Mouse (Mus musculus): Measurements from ENCODE around the gene Slamf1. TPM values are rescaled to one million over a fixed set of nuclear protein-coding genes. Genes with fewer than 3 reads are reported as not detected.
"Not testable (repeated sequence)": the region's sequence is repeated elsewhere in the genome, so short reads cannot be mapped to it uniquely, and the experiment has no call there.

Gene Slamf1
- total RNA-seq, 2 experiments from 2014 or later: 0.29 to 0.77 TPM

DNA sequence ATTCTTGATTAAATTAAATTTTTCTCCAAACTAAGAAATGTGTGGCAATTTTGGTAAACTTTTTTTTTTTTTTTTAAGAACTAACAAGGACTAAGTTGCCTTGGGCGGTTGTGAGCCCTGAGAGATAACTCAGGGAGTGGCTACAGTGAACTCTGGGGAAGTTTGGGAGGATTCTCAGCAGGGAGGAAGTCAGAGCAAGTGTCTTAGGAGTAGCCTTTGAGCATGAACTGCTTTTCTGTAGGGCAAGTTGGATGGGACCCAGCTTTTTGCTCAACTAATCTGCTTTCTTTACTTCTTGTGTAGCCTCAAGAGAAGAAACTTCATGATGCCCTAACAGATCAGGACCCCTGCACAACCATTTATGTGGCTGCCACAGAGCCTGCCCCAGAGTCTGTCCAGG lies 30.9 kb downstream of the Slamf1 start:
- ATAC-seq (replicated peaks; ENCODE audit: poor library complexity): peak; percentile 37; the same call in 1 of the 2 replicates

DNA sequence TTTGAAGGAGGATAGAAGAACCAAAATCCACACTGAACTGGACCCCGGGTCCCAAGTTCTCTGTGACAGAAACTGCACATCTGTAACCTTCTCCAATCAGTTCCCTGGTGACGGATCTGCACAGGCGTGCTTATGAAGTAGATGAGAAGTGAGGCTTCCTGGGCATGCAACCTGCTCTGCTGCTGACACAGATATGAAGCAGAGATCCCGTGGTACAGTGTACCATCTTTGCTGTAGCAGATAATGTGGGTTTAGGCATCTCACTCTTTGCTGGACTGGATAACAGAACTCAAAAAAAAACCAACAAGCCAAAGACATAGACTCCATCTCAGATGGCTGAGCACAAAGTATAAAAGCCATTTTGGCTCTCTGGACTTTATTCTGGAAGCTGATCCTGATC lies 32.7 kb downstream of the Slamf1 start:
- ATAC-seq (replicated peaks; ENCODE audit: poor library complexity): peak; percentile 77

- ATAC-seq (replicated peaks; ENCODE audit: poor library complexity): not testable (repeated sequence)
These were observed 44.1 kb downstream of the Slamf1 start for GRCm38 (mm10) chr1:171811048-171811447.

GRCm38 (mm10) chr1:171815545-171816439 lies 48.9 kb downstream of the Slamf1 start:
- ATAC-seq (replicated peaks; ENCODE audit: poor library complexity): peak; percentile 99

GRCm38 (mm10) chr1:171816991-171817390 lies 50.1 kb downstream of the Slamf1 start:
- peak; percentile 62 for ATAC-seq (replicated peaks; ENCODE audit: poor library complexity)

DNA sequence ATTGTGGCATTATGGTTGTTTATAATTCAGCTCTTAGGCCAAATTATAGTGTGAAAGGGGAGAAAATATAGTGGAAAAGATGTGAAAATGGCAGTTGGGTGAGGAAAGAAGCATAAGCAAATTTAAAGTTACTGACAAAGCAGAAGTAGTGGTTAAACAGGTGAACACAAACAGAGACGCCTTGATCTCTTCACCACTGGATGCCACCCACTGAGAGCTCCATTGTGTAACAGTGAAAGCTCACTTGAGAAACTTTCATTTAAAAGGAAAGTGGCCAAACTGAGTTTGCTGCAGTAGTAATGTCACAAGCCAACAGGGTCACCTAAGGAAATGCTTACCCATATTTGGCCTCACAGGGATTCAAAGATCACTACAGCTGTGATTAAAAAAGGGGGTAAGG lies 54.4 kb downstream of the Slamf1 start:
- peak; percentile 70 for ATAC-seq (replicated peaks; ENCODE audit: poor library complexity)

- no peak for ATAC-seq (replicated peaks; ENCODE audit: poor library complexity)
These were observed 58.5 kb downstream of the Slamf1 start for GRCm38 (mm10) chr1:171825462-171825861.

GRCm38 (mm10) chr1:171826164-171826563 lies 59.2 kb downstream of the Slamf1 start:
- ATAC-seq (replicated peaks; ENCODE audit: poor library complexity): peak; percentile 69

GRCm38 (mm10) chr1:171827674-171828073 lies 60.7 kb downstream of the Slamf1 start:
- peak; percentile 95 for ATAC-seq (replicated peaks; ENCODE audit: poor library complexity)

DNA sequence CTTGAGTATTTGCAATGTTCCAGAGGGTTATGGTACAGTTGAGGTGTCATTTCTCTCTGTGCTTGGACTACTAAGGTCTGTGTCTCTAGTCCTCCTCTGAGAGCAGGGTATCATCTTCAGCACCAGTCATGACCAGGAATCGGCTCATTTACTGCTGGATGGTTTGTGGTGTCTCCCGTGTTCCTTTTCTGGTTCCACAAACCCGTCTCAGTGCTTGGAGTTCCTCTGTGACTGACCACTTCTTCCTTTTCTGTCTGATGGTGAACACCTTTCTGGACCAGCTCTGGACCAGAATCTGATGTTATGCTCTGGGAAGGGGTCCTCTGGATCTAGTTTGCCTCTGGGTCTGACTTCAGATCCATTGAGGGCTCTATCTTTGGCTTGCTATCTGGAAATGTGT lies 72.6 kb downstream of the Slamf1 start, which contains the start of gene Cd84:
Cd84 (plus strand) TSS at position 210 of the 400 bp plus-strand sequence.
- ATAC-seq (replicated peaks; ENCODE audit: poor library complexity): peak; percentile 45

DNA sequence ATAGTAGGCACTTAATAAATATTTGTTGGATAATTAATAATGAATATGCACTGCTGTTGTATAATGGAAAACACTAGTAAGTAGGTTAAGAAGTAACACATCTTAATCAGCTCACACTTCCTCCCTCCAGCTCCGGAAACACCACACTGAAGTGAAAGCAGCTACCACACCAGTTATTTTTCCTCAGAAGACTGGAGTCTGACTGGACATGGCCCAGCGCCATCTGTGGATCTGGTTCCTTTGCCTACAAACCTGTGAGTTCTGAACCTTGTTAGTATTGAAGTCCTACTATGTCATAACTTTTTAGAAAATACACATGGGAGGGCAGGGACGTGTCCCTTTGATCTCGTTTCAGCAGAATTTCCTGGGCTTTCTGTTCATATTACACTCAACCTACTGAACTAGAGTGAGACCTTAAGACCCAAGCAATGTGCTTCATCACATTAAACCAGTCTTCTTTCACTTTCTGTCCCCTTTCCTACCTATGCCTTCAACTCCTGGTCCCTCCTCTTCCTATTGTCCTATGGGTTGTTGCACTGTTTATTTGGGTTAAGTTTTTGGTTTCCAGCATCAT lies 73.6 kb downstream of the Slamf1 start:
- ATAC-seq (replicated peaks; ENCODE audit: poor library complexity): peak; percentile 57

DNA sequence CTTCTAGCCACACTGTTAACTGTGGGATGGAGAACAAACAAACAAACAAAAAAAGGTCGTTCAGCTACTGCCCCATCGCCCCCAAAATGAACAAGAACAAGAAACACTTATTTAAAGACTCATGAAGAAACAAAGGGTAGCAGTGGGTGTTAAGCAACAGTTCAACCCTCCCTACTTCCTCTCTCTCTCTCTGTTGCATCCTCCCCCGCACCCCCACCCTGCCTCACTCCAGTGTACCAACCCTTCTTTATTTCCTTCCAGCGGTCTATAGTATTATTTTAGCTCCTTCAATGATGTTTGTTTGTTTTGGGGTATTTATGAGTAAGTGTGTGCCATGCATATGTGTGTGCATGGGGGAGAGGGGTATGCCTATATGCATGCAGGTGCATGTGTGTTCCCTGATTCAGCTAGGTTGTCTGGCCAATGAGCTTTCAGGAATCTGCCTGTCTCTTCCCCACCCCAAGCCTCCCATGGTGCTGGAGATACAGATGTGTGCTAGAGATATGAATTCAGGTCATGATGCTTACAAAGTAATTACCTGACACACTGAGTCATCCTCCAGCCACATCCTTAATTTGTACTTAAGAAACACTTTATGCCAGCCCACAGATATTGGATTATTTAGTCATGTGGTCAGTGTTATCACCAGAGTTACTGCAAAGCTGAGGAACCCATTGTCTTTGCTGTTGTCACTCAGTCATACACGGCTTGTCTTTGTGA lies 78.3 kb downstream of the Slamf1 start:
- ATAC-seq (replicated peaks; ENCODE audit: poor library complexity): peak; percentile 63

- ATAC-seq (replicated peaks; ENCODE audit: poor library complexity): peak; percentile 22; the same call in 1 of the 2 replicates
These were observed 81.3 kb downstream of the Slamf1 start for GRCm38 (mm10) chr1:171848201-171848600.

GRCm38 (mm10) chr1:171848757-171849156 lies 81.8 kb downstream of the Slamf1 start:
- ATAC-seq (replicated peaks; ENCODE audit: poor library complexity): no peak

GRCm38 (mm10) chr1:171849454-171849853 lies 82.5 kb downstream of the Slamf1 start:
- peak; percentile 88 for ATAC-seq (replicated peaks; ENCODE audit: poor library complexity)

Other genes starting within 250 kb of the Slamf1 start
- gene Itln1, start 231.8 kb upstream of the Slamf1 start, total RNA-seq (2015): not detected in 2 replicates
- not detected in 2 replicates for gene Itln1, start 231.8 kb upstream of the Slamf1 start, total RNA-seq (2017)
- gene Cd244a, start 207.9 kb upstream of the Slamf1 start, total RNA-seq (2015): 5.0 and 6.5 TPM in 2 replicates
- gene Cd244a, start 207.9 kb upstream of the Slamf1 start, total RNA-seq (2017): 6.1 and 9.8 TPM in 2 replicates
- 18.9 and 20.7 TPM in 2 replicates for gene Ly9, start 159.7 kb upstream of the Slamf1 start, total RNA-seq (2015)
- gene Ly9, start 159.7 kb upstream of the Slamf1 start, total RNA-seq (2017): 29.4 and 30.0 TPM in 2 replicates
- 0.59 and 2.3 TPM in 2 replicates for gene Slamf7, start 114.1 kb upstream of the Slamf1 start, total RNA-seq (2015)
- gene Slamf7, start 114.1 kb upstream of the Slamf1 start, total RNA-seq (2017): 0.30 and 1.7 TPM in 2 replicates
- gene Cd48, start 85.1 kb upstream of the Slamf1 start, total RNA-seq (2015): 232 and 271 TPM in 2 replicates
- gene Cd48, start 85.1 kb upstream of the Slamf1 start, total RNA-seq (2017): 103 and 113 TPM in 2 replicates
- 34.0 and 36.0 TPM in 2 replicates for gene Cd84, start 72.6 kb downstream of the Slamf1 start, total RNA-seq (2015)
- gene Cd84, start 72.6 kb downstream of the Slamf1 start, total RNA-seq (2017): 47.9 and 55.2 TPM in 2 replicates
- gene Gm10521, start 128.5 kb downstream of the Slamf1 start, total RNA-seq (2015): 1.6 and 2.5 TPM in 2 replicates
- 1.6 and 2.4 TPM in 2 replicates for gene Gm10521, start 128.5 kb downstream of the Slamf1 start, total RNA-seq (2017)
- 0.91 and 3.6 TPM in 2 replicates for gene Slamf6, start 150.4 kb downstream of the Slamf1 start, total RNA-seq (2015)
- 1.0 and 1.8 TPM in 2 replicates for gene Slamf6, start 150.4 kb downstream of the Slamf1 start, total RNA-seq (2017)

Data from megakaryocyte progenitor cell, adult 5-6 weeks (primary cell).